Mouse (Mus musculus) cerebellum, adult 8-10 months (tissue): ENCODE measurements around the gene Aqp2.

Source experiments
- DNase-seq: peaks from one replicate; pipeline ENCODE4 v3.0.0; 2022

Aqp2 gene

DNA sequence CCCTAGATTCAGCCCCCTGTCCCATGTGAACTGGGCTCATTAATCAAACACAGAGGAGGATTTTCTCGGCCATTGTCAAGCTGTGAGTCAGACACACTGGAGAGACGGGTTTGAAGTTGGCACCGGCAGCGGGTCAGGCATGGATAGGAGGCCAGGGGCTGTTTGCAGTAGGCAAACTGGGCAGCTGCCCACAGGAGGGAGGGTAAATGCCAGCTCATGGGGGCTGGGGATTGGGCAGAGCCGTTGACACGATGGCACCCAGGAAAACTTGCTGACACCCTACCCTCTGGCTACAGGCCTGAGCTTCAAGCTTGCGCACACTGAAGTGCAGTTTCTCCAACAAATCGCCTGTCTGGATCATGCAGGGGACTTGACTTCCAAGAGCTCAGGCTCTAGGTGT, 13.3 kb downstream of the Aqp2 start:
- DNase-seq = peak; percentile 23

DNA sequence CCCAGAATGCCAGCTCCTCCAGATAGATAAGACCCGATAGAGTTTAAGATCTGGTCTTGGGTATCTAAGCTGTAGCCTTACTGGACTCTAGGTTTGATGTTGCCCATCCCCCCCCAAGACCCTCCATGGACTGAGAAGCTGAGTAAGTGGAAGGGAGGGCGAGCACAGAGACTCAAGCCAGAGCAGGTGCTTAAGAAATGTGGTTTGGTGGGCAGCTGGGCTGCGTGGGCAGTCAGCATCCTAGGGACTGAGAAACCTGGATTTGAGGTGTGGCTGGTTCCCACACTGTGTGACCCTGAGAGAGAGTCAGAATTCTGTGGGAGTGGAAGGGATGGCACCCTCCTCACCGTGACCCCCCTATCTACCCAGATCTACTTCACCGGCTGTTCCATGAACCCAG, 14.0 kb downstream of the Aqp2 start:
- no peak for DNase-seq

DNA sequence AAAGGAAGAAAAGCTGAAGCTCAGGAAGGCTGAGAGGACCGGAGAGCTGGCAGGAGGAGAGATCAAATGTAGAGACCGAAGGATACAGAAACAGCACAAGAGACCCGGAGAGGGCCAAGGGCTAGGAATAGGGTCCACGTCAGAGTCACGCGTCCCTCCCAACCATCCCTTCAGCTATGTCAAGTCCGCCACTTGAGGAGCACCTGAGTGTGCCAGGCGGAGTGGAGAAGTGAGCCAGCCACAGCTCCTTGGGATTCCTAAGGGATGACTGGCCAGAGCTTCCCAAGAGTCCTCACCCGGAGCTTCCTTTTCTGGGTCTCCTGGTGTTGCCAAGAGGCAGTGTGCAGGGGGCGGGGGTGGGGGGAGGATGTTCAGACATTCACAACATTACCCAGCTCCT, 16.1 kb downstream of the Aqp2 start:
- DNase-seq = no peak

DNA sequence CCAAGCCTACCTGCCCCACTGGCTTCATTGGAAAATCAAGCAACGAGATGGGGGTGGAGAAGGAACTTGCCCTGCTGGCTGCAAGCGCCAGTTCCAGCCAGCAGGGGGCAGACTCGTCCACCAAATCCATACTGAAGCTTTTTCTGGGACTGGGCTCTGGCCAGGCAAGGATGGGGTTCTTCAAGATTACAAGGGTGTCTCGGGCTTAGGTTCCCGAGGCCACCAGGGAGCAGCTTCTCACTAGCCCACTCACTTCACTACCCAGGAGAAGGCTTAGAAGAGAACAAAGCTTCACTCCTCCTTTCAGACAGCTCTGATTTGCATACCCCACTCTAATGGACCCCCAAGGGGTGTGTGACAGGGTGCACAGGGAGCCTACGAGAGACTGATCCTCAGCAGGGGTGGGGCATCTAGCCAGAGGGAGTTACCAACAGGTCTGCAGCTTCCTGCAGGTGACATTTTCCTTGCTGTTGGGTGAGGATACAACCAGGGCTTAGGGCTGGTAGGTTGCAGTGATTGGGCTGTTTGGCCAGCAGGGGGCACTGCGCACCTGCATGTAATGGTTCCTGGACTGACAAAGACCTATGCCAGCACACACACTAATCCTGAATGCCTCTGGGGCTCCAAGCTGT, 17.3 kb downstream of the Aqp2 start:
- peak; percentile 97 for DNase-seq

DNA sequence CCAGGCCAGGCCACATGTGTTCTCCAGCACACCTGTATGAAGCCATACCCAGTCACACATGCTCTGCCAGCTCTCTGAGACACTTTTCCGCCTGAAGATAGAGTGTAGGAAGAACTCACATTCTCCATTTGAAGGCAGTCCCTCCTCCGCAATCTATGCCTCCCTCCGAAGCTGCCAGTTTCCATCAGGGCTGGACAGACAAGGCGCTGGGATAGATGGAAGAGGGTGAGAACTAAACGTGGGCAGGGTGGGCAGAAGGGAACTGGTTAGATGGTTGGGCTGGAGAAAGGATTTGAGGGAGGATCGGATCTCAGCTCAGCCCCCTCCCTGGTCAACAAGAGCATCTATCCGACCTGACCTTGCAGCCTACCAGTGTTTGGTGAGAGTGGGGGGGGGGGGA, 18.0 kb downstream of the Aqp2 start:
- DNase-seq = no peak

DNA sequence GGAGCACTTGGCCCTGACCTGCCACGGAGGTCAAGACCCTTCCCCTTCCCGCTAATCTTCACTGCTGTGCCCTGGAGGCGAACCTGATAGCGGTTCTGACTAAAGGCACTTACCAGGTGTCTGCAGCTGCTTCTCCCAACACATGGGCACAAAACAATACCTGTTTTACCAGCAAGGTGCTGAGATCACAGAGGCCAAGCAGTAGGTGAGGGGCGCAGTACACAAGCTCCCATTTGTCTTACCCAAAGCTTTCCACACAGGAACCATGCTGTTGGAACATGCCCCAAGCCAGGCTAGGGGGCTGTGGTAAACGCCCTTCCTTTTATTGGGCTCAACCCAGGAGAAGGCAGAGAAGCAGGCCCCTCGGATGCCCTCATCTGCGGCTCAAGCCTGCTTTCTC, 18.7 kb downstream of the Aqp2 start:
- no peak for DNase-seq

DNA sequence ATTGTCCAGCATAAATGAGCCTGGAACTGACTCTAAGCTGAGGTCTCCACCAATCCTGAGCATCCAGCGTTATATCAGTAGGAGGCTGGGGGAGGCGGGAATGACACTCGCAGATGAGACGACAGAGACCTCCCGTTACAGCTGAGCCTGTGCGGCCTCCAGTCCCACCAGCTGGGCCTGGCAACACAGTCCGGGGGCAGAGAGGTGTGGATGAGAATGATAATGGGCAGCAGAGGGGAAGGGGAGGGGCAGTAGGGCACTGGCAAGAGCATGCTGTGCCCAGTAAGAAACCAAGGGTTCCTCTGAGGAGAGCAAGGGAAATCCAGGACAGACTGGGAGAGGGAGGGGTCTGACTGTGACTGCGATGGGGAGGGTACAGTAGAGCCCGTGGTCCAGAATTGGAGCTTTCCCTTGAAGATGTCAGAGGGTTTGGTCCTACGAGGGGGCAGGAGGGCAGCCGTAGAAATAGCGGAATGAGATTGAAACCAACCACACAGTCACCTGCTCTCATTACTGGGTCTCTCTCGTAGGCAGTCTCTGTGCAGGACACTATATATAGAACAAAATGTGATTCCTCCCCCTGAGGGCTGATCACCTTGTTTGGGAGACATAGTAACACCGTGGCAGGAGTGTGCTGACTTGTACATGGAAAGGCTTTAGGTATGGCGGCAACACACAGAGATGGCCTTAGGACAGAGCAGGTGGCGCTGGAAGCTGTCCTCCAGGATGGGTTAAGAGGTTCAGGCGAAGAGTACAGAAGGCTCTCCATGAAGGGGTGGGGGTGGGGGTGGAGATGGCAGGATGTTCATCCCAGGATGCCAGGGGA, 20.6 kb downstream of the Aqp2 start:
- peak; percentile 68 for DNase-seq

DNA sequence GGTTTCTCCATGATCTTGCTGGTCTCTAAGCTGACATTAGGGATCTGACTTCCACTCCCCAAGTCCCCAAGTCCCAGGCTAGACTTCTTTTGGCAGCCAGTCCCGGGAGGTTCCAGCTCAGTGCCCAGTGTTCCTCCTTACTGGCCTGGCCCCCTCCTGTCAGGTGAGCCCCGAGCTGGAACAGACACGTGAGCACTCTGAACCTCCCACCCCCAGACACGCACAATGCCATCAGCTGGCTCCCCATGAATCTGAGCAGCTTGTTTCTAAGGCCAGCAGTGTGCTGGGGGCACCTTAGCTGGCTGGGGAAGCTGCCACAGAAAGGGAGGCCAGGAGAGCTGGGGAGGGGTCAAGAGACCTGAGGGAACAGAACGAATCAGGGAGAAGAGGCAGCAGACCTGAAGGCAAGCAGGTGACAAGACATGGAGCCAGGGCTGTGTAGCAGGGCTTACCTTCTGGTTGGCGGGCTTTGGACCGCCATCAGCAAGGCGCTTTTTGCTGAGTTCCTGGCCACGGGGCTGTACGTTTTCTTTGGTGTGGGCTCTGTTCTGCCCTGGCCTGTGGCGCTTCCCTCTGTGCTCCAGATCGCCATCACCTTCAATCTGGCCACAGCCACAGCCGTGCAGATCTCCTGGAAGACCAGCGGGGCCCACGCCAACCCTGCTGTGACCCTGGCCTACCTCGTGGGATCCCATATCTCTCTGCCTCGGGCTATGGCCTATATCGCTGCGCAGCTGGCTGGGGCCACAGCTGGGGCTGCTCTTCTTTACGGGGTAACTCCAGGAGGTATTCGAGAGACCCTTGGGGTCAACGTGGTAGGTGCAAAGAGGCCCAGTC, 22.3 kb downstream of the Aqp2 start, which contains the start of gene Aqp6:
Gene Aqp6, plus strand, starts transcription at position 415 of the 837 bp plus-strand sequence.
- DNase-seq = peak; percentile 91

DNA sequence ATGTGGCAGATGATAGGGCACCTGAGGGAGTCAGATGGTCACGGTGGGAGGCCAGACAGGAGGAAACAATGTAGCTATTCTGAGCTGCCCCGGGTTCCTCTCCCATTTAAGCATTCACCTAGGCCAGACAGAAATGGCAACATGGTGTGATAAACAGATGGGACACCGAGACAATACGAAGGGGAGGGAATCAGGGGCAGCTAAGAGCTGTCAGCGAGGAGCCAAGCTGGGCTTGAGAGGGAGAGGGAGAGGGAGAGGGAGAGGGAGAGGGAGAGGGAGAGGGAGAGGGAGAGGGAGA, 22.9 kb downstream of the Aqp2 start:
- DNase-seq = no peak

DNA sequence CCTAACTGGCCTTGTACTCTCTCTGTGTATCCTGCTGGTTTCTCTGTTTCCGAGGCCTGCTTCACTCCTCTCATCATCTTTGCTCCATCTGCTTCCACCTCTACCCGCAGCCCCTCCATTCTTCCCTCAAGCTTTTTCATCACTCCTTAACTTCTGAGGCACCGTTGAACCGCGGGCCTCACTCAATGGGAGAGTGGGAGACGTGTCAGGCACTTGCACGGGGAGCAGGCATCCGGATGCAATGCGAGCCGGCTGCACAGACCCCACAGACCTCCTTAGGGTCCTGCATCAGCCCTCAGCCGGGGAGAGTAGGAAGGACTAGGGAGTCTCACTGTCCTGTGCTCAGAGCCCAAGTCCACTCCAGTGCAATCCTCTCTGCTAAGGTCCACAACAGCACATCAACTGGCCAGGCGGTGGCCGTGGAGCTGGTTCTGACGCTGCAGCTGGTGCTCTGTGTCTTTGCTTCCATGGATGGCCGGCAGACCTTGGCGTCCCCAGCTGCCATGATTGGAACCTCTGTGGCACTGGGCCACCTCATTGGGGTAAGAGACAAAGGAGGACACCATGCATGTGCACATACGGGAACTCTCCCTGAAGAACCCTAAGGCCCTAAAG, 23.5 kb downstream of the Aqp2 start:
- DNase-seq = peak; percentile 61

DNA sequence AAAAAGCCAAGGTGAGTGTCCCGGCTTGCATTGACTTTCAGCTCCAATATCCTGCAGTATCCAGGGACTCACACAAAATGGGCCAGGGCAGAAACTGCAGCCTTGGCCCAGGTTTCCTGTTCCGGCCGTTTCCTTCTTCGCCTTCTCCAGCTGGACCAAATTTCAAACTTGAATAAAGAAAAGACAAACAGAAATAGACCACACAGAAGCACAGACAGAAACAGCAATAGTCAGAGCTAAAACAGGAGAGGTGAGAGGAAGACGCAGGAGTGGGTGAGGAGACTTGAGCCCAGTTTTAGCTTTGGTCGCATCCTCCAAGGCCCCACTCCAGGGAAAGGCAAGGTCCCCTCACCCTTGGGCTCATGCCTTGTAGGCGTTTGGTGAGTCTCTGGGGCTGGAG, 24.4 kb downstream of the Aqp2 start:
- no peak for DNase-seq

DNA sequence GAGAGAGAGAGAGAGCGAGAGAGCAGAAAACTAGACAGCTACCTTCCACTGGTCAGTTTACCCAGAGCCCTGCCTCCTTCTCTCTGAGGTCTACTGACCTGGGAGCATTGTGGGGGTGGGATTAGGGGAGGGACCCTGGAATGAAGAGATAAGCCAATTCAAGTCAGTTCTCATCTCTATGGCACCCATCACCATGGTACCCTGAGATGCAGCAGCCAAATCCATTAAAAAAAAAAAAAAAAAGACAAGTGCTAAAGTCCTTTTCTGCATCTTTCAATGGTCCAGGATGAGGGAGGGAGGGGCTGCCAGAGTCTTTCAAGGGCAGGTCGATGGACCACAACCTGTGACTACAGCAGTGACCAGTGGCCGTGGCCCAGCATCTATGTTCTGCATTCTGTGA, 26.7 kb downstream of the Aqp2 start:
- DNase-seq = no peak

DNA sequence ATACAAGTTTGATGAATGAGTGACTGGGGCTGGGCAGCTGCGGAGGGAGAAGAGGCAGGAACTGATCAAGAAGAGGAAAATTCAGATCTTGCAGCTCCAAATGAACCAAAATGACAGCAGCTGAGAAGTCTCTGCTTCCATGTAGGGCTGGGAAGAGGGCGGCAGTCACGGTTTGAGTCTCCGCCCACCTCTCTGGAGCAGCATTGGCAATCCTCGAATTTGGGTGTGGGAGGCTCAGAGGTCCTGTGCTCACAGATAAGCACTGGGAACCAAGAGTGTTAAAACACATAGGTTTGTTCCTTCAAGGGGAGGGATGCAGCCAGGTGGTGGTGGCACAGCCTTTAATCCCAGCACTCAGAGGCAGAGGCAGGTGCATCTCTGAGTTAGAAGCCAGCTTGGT, 27.7 kb downstream of the Aqp2 start:
- DNase-seq = no peak

DNA sequence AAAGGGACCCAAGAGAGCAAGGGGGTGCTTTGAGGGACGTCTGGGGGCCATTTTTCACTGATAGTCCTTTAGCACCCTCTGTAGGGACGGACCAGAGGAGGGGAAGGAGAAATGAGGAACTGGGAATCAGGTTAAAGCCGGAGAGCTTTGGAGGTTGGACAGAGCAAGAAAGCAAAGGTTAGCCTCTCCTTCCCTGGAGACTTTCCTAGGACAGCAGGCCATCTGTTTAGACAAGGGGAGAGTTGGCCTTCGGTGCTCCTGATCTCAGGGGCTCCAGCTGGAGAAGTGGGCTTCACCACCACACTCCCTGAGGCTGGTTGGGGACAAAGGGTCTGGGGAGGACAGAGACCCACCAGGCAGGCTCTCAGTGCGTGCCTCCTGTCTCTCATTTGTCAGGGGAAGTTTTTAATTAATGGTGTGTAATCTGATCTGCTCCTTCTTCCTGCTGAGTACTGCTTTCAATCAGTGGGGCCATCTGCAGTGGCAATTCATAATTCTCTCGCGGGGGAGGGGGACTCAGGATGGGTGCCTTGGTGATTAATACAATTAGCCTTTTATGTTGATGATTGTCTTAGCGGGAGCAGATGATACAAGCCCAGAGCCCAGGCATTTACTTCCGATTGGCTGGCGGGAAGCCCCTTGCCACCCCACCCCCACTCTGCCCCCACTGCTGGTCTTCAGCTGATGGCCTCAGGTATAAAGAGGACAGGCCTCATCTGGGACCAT, 28.7 kb downstream of the Aqp2 start:
- DNase-seq = no peak

DNA sequence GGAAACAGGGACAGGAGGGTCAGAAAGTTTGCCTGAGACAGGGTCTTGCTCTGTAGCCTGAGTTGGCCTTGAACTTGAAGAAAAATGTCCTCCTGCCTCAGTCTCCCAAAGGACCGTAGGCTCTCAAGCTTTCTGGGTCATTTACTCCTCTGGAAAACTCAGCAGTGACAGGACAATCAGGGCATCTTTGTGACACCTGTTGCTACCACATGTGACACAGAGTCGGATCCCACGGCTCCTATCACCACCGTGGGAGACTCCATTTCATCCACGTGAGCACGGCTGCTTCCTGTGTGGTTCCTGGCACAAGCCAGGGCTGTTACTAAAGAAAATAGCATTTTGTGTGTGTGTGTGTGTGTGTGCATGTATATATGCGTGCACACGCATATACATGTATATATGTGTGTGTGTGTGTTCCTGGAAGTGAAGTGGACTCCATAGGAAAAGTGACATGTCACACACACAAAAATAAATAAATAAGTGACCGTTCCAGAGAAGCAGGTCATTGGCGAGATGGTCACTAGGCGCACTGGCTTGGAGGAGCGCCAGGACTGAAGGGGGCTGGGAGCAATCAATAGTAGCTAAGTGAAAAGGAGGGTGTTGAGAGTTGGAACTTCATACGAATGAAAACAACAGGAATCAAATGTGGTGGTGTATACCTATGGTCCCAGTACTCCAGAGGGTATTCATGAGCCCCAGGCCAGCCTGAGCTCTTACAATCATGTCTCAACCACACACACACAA, 29.7 kb downstream of the Aqp2 start:
- DNase-seq = no peak

DNA sequence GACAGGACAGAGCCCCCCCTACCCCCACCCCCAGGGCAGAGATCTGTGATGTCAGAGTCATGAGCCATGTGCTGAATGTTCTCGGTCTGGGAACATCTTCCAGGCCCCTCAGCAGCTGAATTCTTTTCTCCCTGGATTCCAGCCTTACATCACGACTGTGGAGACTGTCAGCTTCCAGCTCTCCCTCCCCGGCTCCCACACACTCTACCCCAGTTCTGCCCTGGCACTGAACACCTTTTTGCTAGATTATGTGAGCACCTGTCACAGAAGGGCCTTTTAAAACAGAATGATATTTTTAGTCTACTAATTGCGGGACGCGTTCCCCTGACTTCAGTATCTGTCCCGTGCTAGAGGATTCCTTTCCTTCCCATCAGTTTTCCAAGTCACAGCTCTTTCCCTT, 32.7 kb downstream of the Aqp2 start:
- DNase-seq = no peak

DNA sequence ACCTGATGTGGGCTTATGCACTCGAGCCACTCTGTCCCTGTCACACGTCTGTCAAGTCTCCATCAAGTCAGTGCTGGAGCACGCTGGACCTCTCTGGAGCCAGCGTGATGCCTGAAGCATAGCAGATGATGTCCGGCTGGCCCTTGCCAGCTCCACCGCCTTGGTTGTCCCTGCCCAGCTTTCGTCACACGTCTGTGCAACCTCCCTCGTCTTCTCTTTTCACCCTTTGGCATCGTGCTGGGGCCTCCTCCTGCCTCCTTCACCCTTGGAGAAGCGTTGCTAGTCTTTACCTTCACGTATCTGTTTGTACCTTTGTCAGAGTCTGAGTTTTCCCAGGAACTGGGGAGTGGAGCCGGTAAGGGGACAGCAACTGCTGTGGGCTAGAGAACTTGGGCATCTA, 35.4 kb downstream of the Aqp2 start:
- DNase-seq = no peak

DNA sequence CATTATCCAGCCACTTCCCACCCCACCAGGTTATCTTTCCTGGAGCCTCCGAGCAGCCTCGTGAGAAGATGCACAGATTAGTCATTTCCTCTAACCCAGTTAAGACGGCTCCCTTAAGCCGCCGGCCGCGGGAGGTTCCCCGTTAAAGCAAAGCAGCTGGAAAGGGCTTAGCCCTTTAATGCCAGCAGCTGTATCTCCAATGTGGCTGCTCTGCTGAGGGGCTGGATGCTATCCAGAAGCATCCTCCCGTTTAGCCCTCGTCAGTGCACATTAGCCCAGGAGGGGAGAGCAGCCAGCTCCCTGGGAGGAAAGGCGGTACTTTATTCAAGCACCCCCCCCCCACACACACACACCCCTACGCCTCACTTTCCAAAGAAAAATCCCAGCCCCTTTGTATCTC, 35.9 kb downstream of the Aqp2 start:
- DNase-seq = peak; percentile 37

DNA sequence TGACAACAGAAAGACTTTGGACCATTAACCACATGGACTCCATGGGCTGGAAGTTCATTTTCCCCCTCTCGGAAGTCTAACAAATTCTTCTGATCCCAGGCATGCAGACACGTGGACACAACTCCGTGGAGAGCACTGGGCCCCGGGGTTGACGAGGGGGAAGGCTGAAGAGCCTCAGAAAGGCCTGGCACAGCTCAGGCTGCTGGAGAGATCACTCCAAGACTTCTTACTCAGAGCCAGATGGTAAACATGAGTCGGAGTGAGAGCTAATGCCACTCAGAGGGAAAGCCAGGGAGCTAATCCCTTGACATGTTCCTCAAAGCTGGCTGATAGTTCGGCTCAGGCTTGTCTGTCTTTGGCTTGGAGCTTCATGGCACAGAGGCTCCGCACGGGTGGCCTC, 36.4 kb downstream of the Aqp2 start:
- DNase-seq = peak; percentile 35

DNA sequence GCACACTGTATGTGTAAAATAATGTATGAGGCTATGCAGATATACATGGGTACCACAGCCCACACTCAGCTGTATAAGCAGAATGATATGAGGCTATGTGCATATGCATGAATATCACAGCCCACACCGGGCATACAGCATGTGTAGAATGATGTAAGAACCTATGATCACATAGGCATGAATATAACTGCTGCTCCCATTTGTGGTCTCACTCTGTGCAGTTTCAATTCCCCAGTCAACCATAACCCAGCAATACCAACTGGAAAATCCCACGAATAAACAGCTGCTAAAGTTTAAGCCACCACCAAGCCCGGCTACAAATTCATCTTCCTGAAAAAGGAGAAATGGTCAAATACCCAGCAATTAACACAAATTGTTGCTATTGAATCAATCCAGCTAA, 39.7 kb downstream of the Aqp2 start:
- no peak for DNase-seq

DNA sequence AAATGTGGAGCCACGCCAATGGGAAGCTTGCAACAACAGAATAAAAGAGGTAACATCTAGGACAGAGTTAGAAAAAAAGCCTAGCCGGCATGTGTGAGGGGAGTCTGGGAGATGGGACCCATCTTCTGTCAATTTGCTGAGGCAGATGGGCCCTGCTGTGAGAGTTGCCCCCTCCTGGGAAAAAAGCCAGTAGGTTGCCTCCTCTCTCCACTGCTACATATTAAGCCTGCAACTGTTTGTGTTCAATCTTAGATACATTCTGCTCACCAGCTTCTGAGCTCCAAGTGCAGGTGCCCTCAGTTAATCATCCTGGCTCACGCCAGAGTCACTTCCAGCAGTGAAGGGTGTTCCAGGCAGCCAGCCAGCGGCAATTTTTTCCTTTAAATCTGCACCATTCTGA, 41.0 kb downstream of the Aqp2 start:
- peak; percentile 32 for DNase-seq

DNA sequence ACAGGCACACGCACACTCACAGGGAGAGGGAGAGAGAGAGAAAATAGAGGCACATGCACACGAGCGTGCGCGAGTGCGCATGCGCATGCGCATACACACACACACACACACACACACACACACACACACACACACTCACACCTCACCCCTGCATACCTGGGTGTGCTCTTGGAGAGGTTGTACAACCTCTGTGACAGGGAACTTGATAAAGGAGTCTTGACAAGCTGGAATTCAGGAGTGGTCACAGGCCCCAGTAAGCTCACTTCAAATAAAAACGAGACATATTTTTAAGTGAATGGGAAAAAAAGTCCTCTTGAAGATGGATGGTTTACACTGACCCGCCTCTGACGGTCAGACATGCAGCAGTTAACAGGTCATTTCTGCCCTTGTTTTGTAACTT, 43.2 kb downstream of the Aqp2 start:
- DNase-seq = no peak
